Mouse (Mus musculus) inflammation-experienced regulatory T-cells, adult 16 weeks (primary cell): ENCODE measurements around the gene Efna1. TPM values are rescaled to one million over a fixed set of nuclear protein-coding genes. Genes with fewer than 3 reads are reported as not detected.

Experiments
- polyA plus RNA-seq: library from polyadenylated mRNA; unstranded; fragments of 100-300 nt; shearing (Covaris generic); gene quantifications from one replicate; pipeline ENCODE4 v1.2.1, GENCODE M21; 2017

Gene Efna1
- polyA plus RNA-seq = not detected

GRCm38 (mm10) chr3:89280606-89281511 lies at the start of gene Efna1:
TSS of gene Efna1 (minus strand) at chr3:89281142.

DNA sequence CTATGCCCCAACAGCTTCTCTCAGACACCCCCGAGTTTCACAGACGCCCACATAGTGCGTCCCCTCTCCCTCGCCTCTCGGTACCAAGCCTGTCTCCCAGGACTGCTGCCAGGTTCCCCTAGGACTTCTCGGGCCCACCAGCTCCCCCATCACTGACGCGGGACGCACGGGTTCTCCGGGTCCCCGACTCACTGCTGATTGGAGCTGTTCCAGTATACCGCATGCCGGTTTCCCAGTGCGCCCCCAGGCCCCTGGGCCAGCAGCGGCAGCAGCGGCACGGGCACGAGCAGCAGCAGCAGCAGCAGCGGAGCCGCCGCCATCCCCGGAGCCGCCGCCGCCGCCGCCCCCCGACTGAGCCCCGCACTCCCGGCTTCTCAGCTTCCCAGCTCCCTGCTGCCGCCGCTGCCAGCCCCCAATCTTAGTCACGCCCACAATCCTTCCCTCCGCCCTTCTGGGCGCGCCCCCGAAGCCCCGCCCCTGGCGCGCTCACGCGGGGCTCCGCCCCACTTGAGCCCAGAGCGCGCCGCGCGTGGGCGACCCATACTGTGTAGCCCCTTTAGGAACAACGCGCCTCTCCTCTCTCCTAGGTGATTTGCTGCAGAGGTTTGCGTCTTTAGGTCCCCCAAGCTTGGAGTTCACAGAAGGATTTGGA lies 41.7 kb upstream of the Efna1 start, which contains the start of gene Efna3:
TSS of gene Efna3 (minus strand) at position 452 of the 652 bp plus-strand sequence.

GRCm38 (mm10) chr3:89270051-89270755 lies 10.7 kb downstream of the Efna1 start, which contains the start of gene Slc50a1:
TSS of gene Slc50a1 (minus strand) at chr3:89270570.

DNA sequence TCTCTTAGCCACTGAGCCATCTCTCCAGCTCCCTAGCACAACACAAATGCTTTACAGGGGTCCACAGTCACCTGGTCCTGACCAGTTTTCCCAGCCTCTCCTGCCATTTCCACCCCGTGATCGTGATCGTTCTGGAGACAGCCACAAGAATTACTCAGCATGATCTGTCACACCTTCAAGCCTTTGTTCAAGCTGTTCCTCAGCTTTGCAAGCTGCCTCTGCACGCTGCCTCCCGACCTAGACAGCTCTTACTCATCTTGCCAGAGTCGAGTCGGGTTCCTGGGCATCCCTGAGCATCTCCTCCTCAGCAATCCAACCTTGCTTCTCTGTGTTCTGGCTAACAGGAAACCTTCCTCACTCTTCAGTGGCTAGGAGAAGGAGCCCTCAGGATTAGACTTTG lies 21.9 kb downstream of the Efna1 start, which contains the start of gene Dpm3:
TSS of gene Dpm3 (plus strand) at position 283 of the 400 bp plus-strand sequence.

GRCm38 (mm10) chr3:89246261-89247100 lies 34.5 kb downstream of the Efna1 start, which contains the start of gene Trim46:
TSS of gene Trim46 (minus strand) at chr3:89246309.

GRCm38 (mm10) chr3:89245688-89246171 lies 35.2 kb downstream of the Efna1 start, which contains the start of gene Krtcap2:
TSS of gene Krtcap2 (plus strand) at chr3:89245966.

DNA sequence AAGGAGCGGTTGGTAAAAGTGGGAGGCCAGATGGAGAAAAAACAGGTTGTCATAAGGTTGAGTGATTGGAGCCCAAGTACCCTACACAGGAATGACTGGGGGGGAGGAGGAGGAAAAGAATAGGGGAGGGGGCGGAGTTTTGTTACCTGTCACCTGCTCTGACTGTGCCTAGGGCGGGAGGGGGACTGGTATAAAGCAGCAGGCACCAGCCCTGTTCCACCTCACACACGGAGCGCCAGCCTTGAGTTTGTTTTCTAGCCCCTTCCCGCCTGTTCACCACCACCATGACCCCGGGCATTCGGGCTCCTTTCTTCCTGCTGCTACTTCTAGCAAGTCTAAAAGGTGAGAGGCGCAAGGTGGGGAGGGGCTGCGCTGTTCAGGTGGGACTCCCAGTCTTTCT lies 52.1 kb downstream of the Efna1 start, which contains the start of gene Muc1:
TSS of gene Muc1 (plus strand) at position 222 of the 400 bp plus-strand sequence.

GRCm38 (mm10) chr3:89226900-89227299 lies 54.0 kb downstream of the Efna1 start, which contains the start of gene Mtx1:
TSS of gene Mtx1 (minus strand) at chr3:89227088.

Other genes with a start within 250 kb of the Efna1 start
- 50.1 TPM for gene Rusc1, start 187.8 kb downstream of the Efna1 start, polyA plus RNA-seq
- gene Gm43738, start 180.0 kb downstream of the Efna1 start, polyA plus RNA-seq = not detected
- gene Fdps, start 179.2 kb downstream of the Efna1 start, polyA plus RNA-seq = 83.7 TPM
- gene Pklr, start 145.0 kb downstream of the Efna1 start, polyA plus RNA-seq = not detected
- 0.77 TPM for gene Hcn3, start 120.9 kb downstream of the Efna1 start, polyA plus RNA-seq
- gene Clk2, start 116.3 kb downstream of the Efna1 start, polyA plus RNA-seq = 37.4 TPM
- gene Scamp3, start 103.7 kb downstream of the Efna1 start, polyA plus RNA-seq = 321 TPM
- gene Fam189b, start 98.0 kb downstream of the Efna1 start, polyA plus RNA-seq = 277 TPM
- 145 TPM for gene Gba, start 78.2 kb downstream of the Efna1 start, polyA plus RNA-seq
- gene Thbs3, start 66.0 kb downstream of the Efna1 start, polyA plus RNA-seq = 1.9 TPM
- 142 TPM for gene Mtx1, start 54.1 kb downstream of the Efna1 start, polyA plus RNA-seq
- 2.4 TPM for gene Muc1, start 52.1 kb downstream of the Efna1 start, polyA plus RNA-seq
- gene Krtcap2, start 35.2 kb downstream of the Efna1 start, polyA plus RNA-seq = 262 TPM
- gene Trim46, start 34.8 kb downstream of the Efna1 start, polyA plus RNA-seq = 6.1 TPM
- gene Dpm3, start 21.8 kb downstream of the Efna1 start, polyA plus RNA-seq = 107 TPM
- gene Slc50a1, start 10.6 kb downstream of the Efna1 start, polyA plus RNA-seq = 284 TPM
- not detected for gene Efna3, start 41.8 kb upstream of the Efna1 start, polyA plus RNA-seq
- 0.84 TPM for gene Efna4, start 56.9 kb upstream of the Efna1 start, polyA plus RNA-seq
- gene Adam15, start 68.9 kb upstream of the Efna1 start, polyA plus RNA-seq = 18.6 TPM
- gene Dcst2, start 80.8 kb upstream of the Efna1 start, polyA plus RNA-seq = 0.12 TPM
- gene Dcst1, start 84.1 kb upstream of the Efna1 start, polyA plus RNA-seq = 0.74 TPM
- 56.8 TPM for gene Zbtb7b, start 113.6 kb upstream of the Efna1 start, polyA plus RNA-seq
- gene Lenep, start 121.7 kb upstream of the Efna1 start, polyA plus RNA-seq = 1.2 TPM
- 68.8 TPM for gene Flad1, start 130.7 kb upstream of the Efna1 start, polyA plus RNA-seq
- gene Cks1b, start 137.2 kb upstream of the Efna1 start, polyA plus RNA-seq = 31.7 TPM
- gene Shc1, start 137.3 kb upstream of the Efna1 start, polyA plus RNA-seq = 98.3 TPM
- gene Pygo2, start 149.1 kb upstream of the Efna1 start, polyA plus RNA-seq = 42.2 TPM
- gene Pbxip1, start 155.6 kb upstream of the Efna1 start, polyA plus RNA-seq = 190 TPM
- gene Pmvk, start 173.4 kb upstream of the Efna1 start, polyA plus RNA-seq = 18.5 TPM
- not detected for gene Kcnn3, start 239.0 kb upstream of the Efna1 start, polyA plus RNA-seq